Comparison of ENCODE assay signal across 23 mouse cellular contexts in genomic region chr3:132637080-132637479, GRCm38 (mm10). TPM values are rescaled to one million over a fixed set of nuclear protein-coding genes. Genes with fewer than 3 reads are reported as not detected.
DNase-seq lines count a peak whose midpoint lies in the region; ATAC-seq and TF ChIP-seq lines count a peak whose summit lies in the region.
"Had no signal": no experiment of that assay in that cellular context is flagged by ENCODE, and none has a peak within 500 bp of the region (broad histone marks: within the 10 kb centered on the region; RNA-seq: fewer than 3 reads in every experiment).

No protein-coding gene starts in this region.

- no peaks in the 10 kb centered on the region for H3K4me1 ChIP-seq in intestine, embryonic 15.5 days (replicated peaks)
- no peaks in the 10 kb centered on the region for H3K4me1 ChIP-seq in intestine, embryonic 16.5 days (ENCODE audit: control insufficient read depth, insufficient read depth, low read length)
- H3K4me1 ChIP-seq in intestine, postnatal 0 days (replicated peaks; ENCODE audit: control insufficient read depth, insufficient read depth, low read length), result no peaks in the 10 kb centered on the region
- no peaks in the 10 kb centered on the region for H3K4me1 ChIP-seq in hindbrain, embryonic 16.5 days (ENCODE audit: control insufficient read depth, insufficient read depth, low read depth, low read length)

- no peak overlapping the region for H3K27ac ChIP-seq in intestine, embryonic 15.5 days
- no peak overlapping the region for H3K27ac ChIP-seq in intestine, embryonic 16.5 days (ENCODE audit: low read length)
- H3K27ac ChIP-seq in intestine, postnatal 0 days (ENCODE audit: low read depth, low read length), result peak overlapping the region; percentile 41; the same call in 1 of the 2 replicates
- H3K27ac ChIP-seq in hindbrain, embryonic 16.5 days (ENCODE audit: low read depth, low read length), result no peak overlapping the region

- no peaks in the 10 kb centered on the region for H3K27me3 ChIP-seq in intestine, embryonic 15.5 days (replicated peaks)
- no peaks in the 10 kb centered on the region for H3K27me3 ChIP-seq in intestine, embryonic 16.5 days (replicated peaks; ENCODE audit: control insufficient read depth, insufficient read depth, low read length)
- no peaks in the 10 kb centered on the region for H3K27me3 ChIP-seq in intestine, postnatal 0 days (replicated peaks; ENCODE audit: control insufficient read depth, insufficient read depth, low read length)
- no peaks in the 10 kb centered on the region for H3K27me3 ChIP-seq in hindbrain, embryonic 16.5 days (replicated peaks; ENCODE audit: control insufficient read depth, insufficient read depth, low read length)
- H3K27me3 ChIP-seq: CH12.LX had no signal

- TF ChIP-seq CTCF in intestine, postnatal 0 days (IDR thresholded peaks at IDR 0.05; ENCODE audit: low read depth), result no peak

- no peaks in the 10 kb centered on the region for H3K9me3 ChIP-seq in intestine, embryonic 15.5 days
- H3K9me3 ChIP-seq in intestine, embryonic 16.5 days (ENCODE audit: control insufficient read depth, low read length), result no peaks in the 10 kb centered on the region
- H3K9me3 ChIP-seq in intestine, postnatal 0 days (ENCODE audit: control insufficient read depth), result no peaks in the 10 kb centered on the region
- no peaks in the 10 kb centered on the region for H3K9me3 ChIP-seq in hindbrain, embryonic 16.5 days (ENCODE audit: control insufficient read depth, low read length)
- H3K9me3 ChIP-seq: G1E had no signal

- no peak for DNase-seq in frontal cortex, adult 2 months (ENCODE audit: extremely low spot score in 1 of 2, low spot score in 1 of 2)
- DNase-seq in kidney, adult 8-10 months, result no peak
- DNase-seq: adrenal gland, adult 2 months; adrenal gland, adult 8-10 months; adrenal gland, postnatal 10 days; adrenal gland, postnatal 14 days; adrenal gland, postnatal 25 days; adrenal gland, postnatal 36 days; B cell, adult 2 months; cerebellum, adult 11 months; cerebellum, adult 11-12 months; cerebellum, adult 18-20 months had no signal

- H3K36me3 ChIP-seq in intestine, embryonic 15.5 days, result no peaks in the 10 kb centered on the region
- H3K36me3 ChIP-seq in intestine, embryonic 16.5 days (ENCODE audit: control insufficient read depth, insufficient read depth, low read length), result no peaks in the 10 kb centered on the region
- H3K36me3 ChIP-seq in intestine, postnatal 0 days (ENCODE audit: control insufficient read depth, insufficient read depth), result no peaks in the 10 kb centered on the region
- H3K36me3 ChIP-seq in hindbrain, embryonic 16.5 days (ENCODE audit: control insufficient read depth, insufficient read depth, low read length), result no peaks in the 10 kb centered on the region
- H3K36me3 ChIP-seq: G1E had no signal

- no peak overlapping the region for H3K4me3 ChIP-seq in intestine, embryonic 15.5 days (replicated peaks)
- H3K4me3 ChIP-seq in intestine, embryonic 16.5 days (ENCODE audit: low read length), result no peak overlapping the region
- no peak overlapping the region for H3K4me3 ChIP-seq in intestine, postnatal 0 days (ENCODE audit: low read depth, low read length)
- no peak overlapping the region for H3K4me3 ChIP-seq in hindbrain, embryonic 16.5 days (ENCODE audit: low read length)

- peak; percentile 87 for ATAC-seq in intestine, embryonic 15.5 days
- peak; percentile 94 for ATAC-seq in intestine, embryonic 16.5 days
- peak; percentile 94 for ATAC-seq in intestine, postnatal 0 days
- ATAC-seq in hindbrain, embryonic 16.5 days, result no peak
- ATAC-seq: activated CD4-positive, CD25-positive, alpha-beta regulatory T cell, adult 4 months; CD4-positive, CD25-positive, alpha-beta regulatory T cell, adult 4 months; Patski had no signal

- no peak overlapping the region for H3K4me2 ChIP-seq in intestine, embryonic 15.5 days (replicated peaks)
- H3K4me2 ChIP-seq in intestine, embryonic 16.5 days (ENCODE audit: low read depth, low read length), result no peak overlapping the region
- H3K4me2 ChIP-seq in intestine, postnatal 0 days (replicated peaks; ENCODE audit: low read depth), result no peak overlapping the region
- H3K4me2 ChIP-seq in hindbrain, embryonic 16.5 days (ENCODE audit: low read length), result no peak overlapping the region

- no peak overlapping the region for H3K9ac ChIP-seq in intestine, embryonic 15.5 days
- H3K9ac ChIP-seq in intestine, embryonic 16.5 days (ENCODE audit: low read depth, low read length), result no peak overlapping the region
- no peak overlapping the region for H3K9ac ChIP-seq in intestine, postnatal 0 days (ENCODE audit: low read depth, low read length)
- no peak overlapping the region for H3K9ac ChIP-seq in hindbrain, embryonic 16.5 days (ENCODE audit: low read depth, low read length)

- 71% methylated on average over 3 of the region's 3 CpGs for WGBS in intestine, embryonic 15.5 days
- WGBS in intestine, embryonic 16.5 days, result 62% methylated on average over 3 of the region's 3 CpGs
- WGBS in intestine, postnatal 0 days, result 37% methylated on average over 3 of the region's 3 CpGs
- WGBS in hindbrain, embryonic 16.5 days, result 90% methylated on average over 3 of the region's 3 CpGs

RNA-seq across cellular contexts. Expression of gene Gimd1, which starts 7.5 kb away (rescaled TPM):
- 11.2 and 12.1 TPM in 2 replicates for polyA plus RNA-seq in intestine, embryonic 15.5 days (2015; fragmentation: Nextera tagmentation; extraction: Ambion mirVana)
- 19.7 and 22.8 TPM in 2 replicates for polyA plus RNA-seq in intestine, embryonic 16.5 days (2015; fragmentation: Nextera tagmentation; extraction: Ambion mirVana)
- polyA plus RNA-seq in intestine, postnatal 0 days (2015; fragmentation: Nextera tagmentation; extraction: Ambion mirVana), result 85.7 and 89.0 TPM in 2 replicates
- not detected in 2 replicates for polyA plus RNA-seq in frontal cortex, adult 2 months (2012; rRNA removed)
- not detected in 2 replicates for polyA plus RNA-seq in hindbrain, embryonic 16.5 days (2015; fragmentation: Nextera tagmentation; extraction: Ambion mirVana)
- polyA plus RNA-seq: activated CD4-positive, CD25-positive, alpha-beta regulatory T cell, adult 4 months; adrenal gland, adult 2 months; brain, embryonic 14.5 days; C2C12; G1E; Patski had no signal

RNA-seq across cellular contexts. Expression of gene Tbck, which starts 46.9 kb away (rescaled TPM):
- polyA plus RNA-seq in intestine, embryonic 15.5 days (2015; fragmentation: Nextera tagmentation; extraction: Ambion mirVana), result 16.0 and 17.0 TPM in 2 replicates
- polyA plus RNA-seq in intestine, embryonic 16.5 days (2015; fragmentation: Nextera tagmentation; extraction: Ambion mirVana), result 14.3 and 14.9 TPM in 2 replicates
- 7.7 and 9.5 TPM in 2 replicates for polyA plus RNA-seq in intestine, postnatal 0 days (2015; fragmentation: Nextera tagmentation; extraction: Ambion mirVana)
- 10.4 and 10.9 TPM in 2 replicates for polyA plus RNA-seq in frontal cortex, adult 2 months (2012; rRNA removed)
- polyA plus RNA-seq in hindbrain, embryonic 16.5 days (2015; fragmentation: Nextera tagmentation; extraction: Ambion mirVana), result 30.0 and 30.5 TPM in 2 replicates

RNA-seq across cellular contexts. Expression of gene Aimp1, which starts 47.1 kb away (rescaled TPM):
- polyA plus RNA-seq in intestine, embryonic 15.5 days (2015; fragmentation: Nextera tagmentation; extraction: Ambion mirVana), result 70.4 and 72.4 TPM in 2 replicates
- 75.5 and 78.8 TPM in 2 replicates for polyA plus RNA-seq in intestine, embryonic 16.5 days (2015; fragmentation: Nextera tagmentation; extraction: Ambion mirVana)
- 73.0 and 75.4 TPM in 2 replicates for polyA plus RNA-seq in intestine, postnatal 0 days (2015; fragmentation: Nextera tagmentation; extraction: Ambion mirVana)
- 56.0 and 67.2 TPM in 2 replicates for polyA plus RNA-seq in frontal cortex, adult 2 months (2012; rRNA removed)
- 52.7 and 59.8 TPM in 2 replicates for polyA plus RNA-seq in hindbrain, embryonic 16.5 days (2015; fragmentation: Nextera tagmentation; extraction: Ambion mirVana)

Comparison
In these comparisons a context has a peak if more than half of its experiments do, and no peak if none do; other contexts are left out.
1. RNA of gene Gimd1, which starts 7.5 kb away (polyA plus RNA-seq): 85.7 to 89.0 TPM in intestine, postnatal 0 days, 19.7 to 22.8 TPM in intestine, embryonic 16.5 days and 11.2 to 12.1 TPM in intestine, embryonic 15.5 days; not detected in frontal cortex, adult 2 months and not detected in hindbrain, embryonic 16.5 days; every median in the first group is over 10 times any median in the second.